ENCODE assay signal across 8 mouse cellular contexts in the genomic region with DNA sequence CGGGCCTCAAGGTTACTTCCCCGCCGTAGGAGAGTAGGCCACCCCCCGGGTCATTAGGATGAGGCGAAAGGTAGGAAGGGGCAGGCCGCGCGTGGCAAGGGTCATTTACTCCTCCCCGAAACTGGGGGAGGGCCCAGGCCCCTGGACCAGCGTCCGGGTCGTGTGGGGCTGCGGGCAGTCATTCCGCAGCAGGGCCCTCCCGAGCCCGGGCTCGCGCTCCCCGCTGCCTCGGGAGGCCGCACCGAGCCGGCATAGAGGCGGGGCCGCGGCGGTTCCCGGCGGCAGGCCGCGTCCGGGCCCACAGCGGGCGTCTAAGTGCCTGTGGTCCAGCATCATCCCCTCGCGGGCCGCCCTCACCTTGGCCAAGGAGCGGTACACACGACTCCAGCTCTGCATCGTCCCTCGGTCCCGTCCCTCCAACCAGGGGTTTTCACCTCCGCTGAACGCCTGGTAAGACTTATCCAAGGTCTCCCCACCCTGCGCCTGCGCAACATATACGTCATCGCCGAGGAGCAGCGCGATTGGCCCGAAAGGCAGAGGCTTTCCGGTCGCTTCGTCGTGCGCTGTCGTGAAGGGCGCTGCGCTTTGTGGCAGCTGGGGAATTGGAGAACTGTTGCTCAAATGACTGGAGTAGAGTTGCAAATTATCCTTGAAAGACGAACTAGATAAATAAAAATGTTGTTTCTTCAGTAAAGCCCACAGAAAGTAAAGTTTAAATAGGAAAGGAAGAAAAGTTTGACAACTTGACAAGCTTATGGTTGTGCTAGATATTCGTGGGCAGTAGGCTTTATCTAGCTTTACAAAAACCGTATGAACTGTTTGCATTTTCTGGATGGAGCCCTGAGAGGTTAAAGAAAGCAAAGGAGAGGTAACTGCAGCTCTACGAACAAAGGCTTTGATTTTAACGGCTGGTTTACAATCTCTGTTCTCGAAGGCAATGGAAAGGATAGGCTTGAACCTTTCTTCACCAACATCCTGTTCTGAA. TPM values are rescaled to one million over a fixed set of nuclear protein-coding genes. Genes with fewer than 3 reads are reported as not detected.
A peak's percentile ranks its signal among the peaks of the same experiment; 100 is the strongest.
DNase-seq lines count a peak whose midpoint lies in the region; ATAC-seq and TF ChIP-seq lines count a peak whose summit lies in the region.

Dld (minus strand) TSS at position 510 of the 985 bp plus-strand sequence.

- H3K36me3 ChIP-seq in ES-Bruce4 (ENCODE audit: control insufficient read depth, insufficient read depth, low read length, poor library complexity, severe bottlenecking) = peaks cover 8% of the 10 kb centered on the region
- H3K36me3 ChIP-seq in forebrain, embryonic 13.5 days (ENCODE audit: poor library complexity, severe bottlenecking) = peaks cover 12% of the 10 kb centered on the region
- peaks cover 14% of the 10 kb centered on the region for H3K36me3 ChIP-seq in liver, postnatal 0 days (replicated peaks; ENCODE audit: insufficient read depth, low read length)
- 0 out of 2 replicates have a peak, but pooled peaks cover 3% of the 10 kb centered on the region for H3K36me3 ChIP-seq in neural tube, embryonic 14.5 days (ENCODE audit: control insufficient read depth, insufficient read depth, low read length)

- 6% methylated on average over 63 of the region's 66 CpGs for WGBS in forebrain, embryonic 13.5 days
- WGBS in large intestine, adult 2 months = 4% methylated on average over 66 of the region's 66 CpGs
- 6% methylated on average over 55 of the region's 66 CpGs for WGBS in liver, postnatal 0 days (ENCODE audit: insufficient replicate concordance)
- WGBS in neural tube, embryonic 14.5 days = 5% methylated on average over 66 of the region's 66 CpGs

- H3K4me1 ChIP-seq in ES-Bruce4 (ENCODE audit: control insufficient read depth, insufficient read depth, low read length) = no peaks in the 10 kb centered on the region
- H3K4me1 ChIP-seq in forebrain, embryonic 13.5 days = peaks cover 15% of the 10 kb centered on the region
- H3K4me1 ChIP-seq in liver, postnatal 0 days (ENCODE audit: insufficient read depth) = peaks cover 13% of the 10 kb centered on the region; the same call in 1 of the 2 replicates
- H3K4me1 ChIP-seq in neural tube, embryonic 14.5 days (ENCODE audit: control insufficient read depth, insufficient read depth, low read length) = peaks cover 5% of the 10 kb centered on the region

- peaks cover 10% of the 10 kb centered on the region for H3K9me3 ChIP-seq in ES-Bruce4 (replicated peaks; ENCODE audit: control insufficient read depth, insufficient read depth, low read length, poor library complexity, severe bottlenecking)
- no peaks in the 10 kb centered on the region for H3K9me3 ChIP-seq in forebrain, embryonic 13.5 days (replicated peaks)
- H3K9me3 ChIP-seq in liver, postnatal 0 days (ENCODE audit: low read length) = no peaks in the 10 kb centered on the region
- H3K9me3 ChIP-seq in neural tube, embryonic 14.5 days (ENCODE audit: control insufficient read depth, low read length) = no peaks in the 10 kb centered on the region

- DNase-seq in heart, postnatal 10 days = peak; percentile 97 to 98
- peak; percentile 92 for DNase-seq in large intestine, adult 2 months (ENCODE audit: low read depth, low spot score)
- peak; percentile 96 for DNase-seq in liver, postnatal 0 days
- peak; percentile 97 for DNase-seq in testis, postnatal 10 days (ENCODE audit: low spot score)

- no peak for TF ChIP-seq EP300 in ES-Bruce4 (IDR thresholded peaks at IDR 0.05; ENCODE audit: insufficient read depth, low read depth, low read length)
- TF ChIP-seq EP300 in liver, postnatal 0 days (IDR thresholded peaks at IDR 0.05; ENCODE audit: low read depth) = no peak

- peak within 1 kb of the TSS; percentile 95 for H3K4me2 ChIP-seq in forebrain, embryonic 13.5 days
- H3K4me2 ChIP-seq in liver, postnatal 0 days (ENCODE audit: low read depth, low read length) = peak within 1 kb of the TSS; percentile 91
- peak within 1 kb of the TSS; percentile 84 for H3K4me2 ChIP-seq in neural tube, embryonic 14.5 days (ENCODE audit: low read depth, low read length)

- peak; percentile 100 for ATAC-seq in cerebellum, adult (ENCODE audit: insufficient number of reproducible peaks, low FRiP score, low TSS enrichment)
- peak; percentile 100 for ATAC-seq in forebrain, embryonic 13.5 days
- ATAC-seq in liver, postnatal 0 days = peak; percentile 98
- ATAC-seq in neural tube, embryonic 14.5 days (ENCODE audit: low read depth) = peak; percentile 100

- no peak within 1 kb of the TSS for H3K27ac ChIP-seq in ES-Bruce4 (ENCODE audit: insufficient read depth, low read length)
- H3K27ac ChIP-seq in forebrain, embryonic 13.5 days = peak within 1 kb of the TSS; percentile 69
- peak within 1 kb of the TSS; percentile 92 for H3K27ac ChIP-seq in liver, postnatal 0 days (ENCODE audit: low read depth)
- peak within 1 kb of the TSS; percentile 78 for H3K27ac ChIP-seq in neural tube, embryonic 14.5 days (ENCODE audit: low read depth, low read length)

- peak within 1 kb of the TSS; percentile 87 for H3K9ac ChIP-seq in ES-Bruce4 (ENCODE audit: low read depth, poor library complexity, severe bottlenecking)
- peak within 1 kb of the TSS; percentile 96 for H3K9ac ChIP-seq in forebrain, embryonic 13.5 days
- H3K9ac ChIP-seq in liver, postnatal 0 days (replicated peaks) = peak within 1 kb of the TSS; percentile 97
- peak within 1 kb of the TSS; percentile 94 for H3K9ac ChIP-seq in neural tube, embryonic 14.5 days (replicated peaks; ENCODE audit: low read depth, low read length)

- H3K4me3 ChIP-seq in ES-Bruce4 (ENCODE audit: low read depth, low read length) = peak within 1 kb of the TSS; percentile 85
- peak within 1 kb of the TSS; percentile 99 for H3K4me3 ChIP-seq in forebrain, embryonic 13.5 days
- H3K4me3 ChIP-seq in liver, postnatal 0 days (ENCODE audit: low read depth, low read length) = peak within 1 kb of the TSS; percentile 88
- peak within 1 kb of the TSS; percentile 98 for H3K4me3 ChIP-seq in neural tube, embryonic 14.5 days (ENCODE audit: low read depth, low read length)

- H3K27me3 ChIP-seq in ES-Bruce4 (ENCODE audit: control insufficient read depth, insufficient read depth, low read length, poor library complexity, severe bottlenecking) = no peaks in the 10 kb centered on the region
- no peaks in the 10 kb centered on the region for H3K27me3 ChIP-seq in forebrain, embryonic 13.5 days
- H3K27me3 ChIP-seq in liver, postnatal 0 days (ENCODE audit: insufficient read depth, low read length) = no peaks in the 10 kb centered on the region
- no peaks in the 10 kb centered on the region for H3K27me3 ChIP-seq in neural tube, embryonic 14.5 days (ENCODE audit: control insufficient read depth, insufficient read depth, low read length)

- TF ChIP-seq CTCF in ES-Bruce4 (IDR thresholded peaks at IDR 0.05; ENCODE audit: low read depth, low read length) = no peak
- no peak for TF ChIP-seq CTCF in liver, postnatal 0 days (IDR thresholded peaks at IDR 0.05; ENCODE audit: low read depth)

- TF ChIP-seq POLR2A in ES-Bruce4 (IDR thresholded peaks at IDR 0.05; ENCODE audit: insufficient read depth, low read length) = peak; percentile 49

- intact Hi-C loops in heart, postnatal 10 days (cut with DNase I) = no loop called here

RNA-seq across cellular contexts. Expression of gene Dld, which starts in this region (rescaled TPM):
- polyA plus RNA-seq in ES-Bruce4 (2011; ENCODE audit: insufficient read depth, insufficient read length, low read depth, missing spikeins) = 136 and 156 TPM in 2 replicates
- 124 and 126 TPM in 2 replicates for polyA plus RNA-seq in forebrain, embryonic 13.5 days (2015; fragmentation: Nextera tagmentation; extraction: Ambion mirVana)
- 100 to 1,000 TPM; 373 to 380 TPM for total RNA-seq in heart, postnatal 10 days (2021)
- 19.9 and 26.6 TPM in 2 replicates for polyA plus RNA-seq in large intestine, adult 2 months (2012; rRNA removed)
- polyA plus RNA-seq in liver, postnatal 0 days (2015; fragmentation: Nextera tagmentation; extraction: Ambion mirVana) = 87.6 and 95.6 TPM in 2 replicates
- 132 and 141 TPM in 2 replicates for polyA plus RNA-seq in neural tube, embryonic 14.5 days (2014; fragmentation: Nextera tagmentation; extraction: Ambion mirVana)
